Mouse (Mus musculus) spleen, adult 18-20 months (tissue): Measurements from ENCODE around the gene Gm26620.

Experiments used
- DNase-seq, 2 experiments: peaks; one replicate each; pipeline ENCODE4 v3.0.0; 2022; ENCODE audit warnings: mixed read lengths in 2 of 2

The Gm26620 gene

GRCm38 (mm10) chr1:170884978-170885561 lies at the start of gene Gm26620, which contains the start of gene Dusp12:
Gm26620 (plus strand) TSS chr1:170885065.
Dusp12 (minus strand) TSS chr1:170885540.
- peak; percentile 64 to 73 for DNase-seq

GRCm38 (mm10) chr1:170839685-170840084 lies 45.2 kb upstream of the Gm26620 start:
- no peak for DNase-seq

- no peak for DNase-seq
Observed at GRCm38 (mm10) chr1:170844380-170844779, 40.5 kb upstream of the Gm26620 start.

GRCm38 (mm10) chr1:170845448-170846307 lies 39.2 kb upstream of the Gm26620 start:
- no peak for DNase-seq

GRCm38 (mm10) chr1:170850007-170850406 lies 34.9 kb upstream of the Gm26620 start:
- DNase-seq, result no peak

DNA sequence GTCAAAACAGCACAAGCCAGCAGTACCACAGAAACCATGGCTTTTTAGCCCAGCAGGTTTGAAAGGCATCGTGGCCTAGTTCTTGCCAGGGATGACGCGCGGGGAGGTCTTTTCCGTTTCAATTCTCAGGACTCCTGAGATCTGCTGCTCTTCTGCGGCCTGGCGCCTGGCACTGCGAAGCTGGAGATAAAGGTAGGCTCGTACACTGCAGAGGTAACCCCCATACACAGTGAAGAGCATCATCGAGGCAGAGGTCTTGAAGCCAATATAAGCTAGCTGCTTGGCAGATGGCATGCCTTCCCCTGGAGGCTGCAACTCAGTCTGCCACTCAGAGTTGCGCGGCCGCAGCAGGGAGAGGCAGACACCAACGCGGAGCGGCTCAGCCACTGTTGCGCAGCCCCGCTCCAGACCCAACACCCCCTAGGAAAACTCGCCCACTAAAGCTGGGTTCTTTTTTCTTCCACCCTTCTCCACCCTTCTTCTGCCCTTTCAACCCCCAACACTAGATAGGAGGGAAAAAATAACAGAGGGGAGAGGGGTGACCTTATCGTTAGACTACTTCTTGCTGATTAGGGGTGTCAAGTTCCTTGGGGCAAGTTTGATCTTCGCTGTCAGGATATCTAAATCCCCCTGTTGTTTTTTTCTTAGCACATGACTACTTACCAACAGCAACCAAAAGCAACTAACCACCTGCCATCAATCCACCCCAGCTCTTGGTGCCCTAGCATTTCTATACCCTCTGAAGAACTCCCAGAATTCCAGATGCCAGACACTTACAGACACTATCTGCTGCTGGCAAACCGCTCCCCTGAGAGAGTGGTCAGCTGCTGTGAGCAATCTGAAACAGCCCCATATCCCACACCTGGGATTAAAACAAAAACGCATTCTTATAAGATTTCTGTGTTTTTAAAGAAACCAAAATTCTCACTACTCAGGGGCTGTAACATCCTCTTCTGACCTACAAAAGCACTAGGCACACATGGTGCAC lies 33.9 kb upstream of the Gm26620 start:
- DNase-seq, result no peak

GRCm38 (mm10) chr1:170853604-170854003 lies 31.3 kb upstream of the Gm26620 start:
- peak in 1 of 2 experiments; percentile 29 for DNase-seq

DNA sequence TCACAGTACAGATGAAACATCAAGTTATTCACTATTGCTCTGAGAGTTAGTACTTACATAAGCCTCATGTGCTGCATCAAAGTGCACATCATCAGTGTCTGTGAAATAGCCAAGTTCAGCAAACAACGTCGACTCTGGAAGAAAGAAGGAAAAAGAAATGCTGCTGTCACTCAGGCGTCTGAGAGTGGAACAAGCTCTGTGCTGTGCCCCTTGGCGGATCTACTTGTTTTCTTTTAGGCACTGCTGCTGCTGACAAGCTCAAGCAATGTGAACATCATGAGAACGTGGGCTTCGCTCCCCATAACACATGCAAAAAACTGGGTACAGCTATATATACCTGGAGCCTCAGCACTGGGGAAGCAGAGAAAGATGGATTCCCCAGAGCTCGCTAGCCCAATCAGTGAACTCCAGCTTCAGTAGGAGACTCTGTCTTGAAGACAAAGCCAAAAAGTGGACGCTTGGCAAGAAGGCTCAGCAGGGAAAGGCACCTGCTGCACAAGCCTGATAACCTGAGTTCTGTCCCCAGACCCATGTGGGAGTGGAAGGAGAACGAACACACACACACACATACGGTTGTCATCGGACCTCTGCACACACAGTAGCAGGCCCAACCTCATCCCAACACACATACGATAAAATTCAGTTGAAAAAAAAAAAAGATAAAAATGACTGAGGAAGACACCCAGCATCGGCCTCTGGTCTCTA lies 29.7 kb upstream of the Gm26620 start:
- no peak for DNase-seq

DNA sequence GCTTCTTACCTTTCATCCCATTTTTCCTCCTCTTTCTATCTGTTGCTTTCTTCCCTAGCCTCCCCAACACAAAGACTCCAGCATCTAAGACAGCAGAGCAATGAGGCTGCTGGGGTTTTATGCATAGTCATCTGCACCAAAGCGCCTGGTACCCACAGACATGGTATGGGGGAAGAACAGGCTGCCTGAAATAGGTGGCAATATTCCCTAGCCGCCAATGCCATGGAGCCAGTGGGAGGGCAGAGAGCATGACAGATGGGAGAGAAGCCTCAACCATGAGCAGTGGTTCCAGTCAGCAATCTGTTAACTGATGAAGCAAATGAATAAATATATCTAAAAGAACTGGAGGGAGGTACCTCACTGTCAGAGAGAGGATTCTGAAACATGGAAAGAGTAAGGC lies 27.5 kb upstream of the Gm26620 start:
- DNase-seq, result no peak

DNA sequence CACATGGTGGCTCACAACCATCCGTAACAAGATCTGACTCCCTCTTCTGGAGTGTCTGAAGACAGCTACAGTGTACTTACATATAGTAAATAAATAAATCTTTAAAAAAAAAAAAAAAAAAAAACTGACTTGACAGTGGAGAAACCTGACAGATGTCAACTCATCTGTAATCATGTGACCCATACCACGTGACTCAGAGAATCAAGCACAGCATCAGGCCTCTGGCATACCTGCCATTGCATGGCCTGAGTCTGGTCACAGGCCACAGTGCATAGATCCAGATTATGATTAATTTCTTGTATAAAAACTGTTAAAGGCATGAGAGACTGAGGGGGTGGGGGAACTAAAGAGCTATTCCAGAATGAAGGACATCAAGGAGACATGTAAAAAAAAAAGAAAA lies 26.0 kb upstream of the Gm26620 start:
- no peak for DNase-seq

DNA sequence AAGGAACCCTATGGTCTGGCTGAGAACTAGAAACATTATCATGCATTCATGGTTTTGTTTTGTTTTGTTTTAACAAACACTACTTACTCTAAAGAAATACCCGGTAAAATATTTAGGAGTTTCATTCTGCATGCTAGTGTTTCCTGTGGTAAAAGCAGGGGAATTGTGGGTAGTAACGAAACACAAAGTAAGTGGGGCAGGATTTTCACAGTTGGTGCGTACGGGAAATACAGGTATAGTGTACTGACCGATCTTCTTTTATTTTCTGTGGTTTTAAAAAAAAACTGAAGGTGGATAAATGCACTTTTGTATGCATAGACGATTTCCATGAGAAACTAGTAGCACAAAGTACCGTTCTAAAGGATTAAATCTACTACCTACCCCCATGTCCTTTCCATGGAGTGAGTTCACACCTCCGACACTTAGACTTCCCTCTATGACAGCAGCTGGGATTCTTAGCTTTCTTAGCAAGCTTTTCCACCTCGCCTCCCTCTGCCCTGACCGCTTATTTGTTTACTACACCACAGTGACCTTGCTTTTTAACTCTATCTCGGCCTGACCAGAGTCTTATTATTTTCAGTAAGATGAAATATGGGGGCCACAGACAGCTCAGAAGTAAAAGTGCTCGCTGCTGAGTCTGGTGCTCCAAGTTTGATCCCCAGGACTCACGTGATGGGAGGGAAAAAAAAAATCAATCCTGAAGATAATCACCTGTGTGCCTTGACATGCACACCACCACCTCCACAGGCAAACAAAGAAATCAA lies 23.0 kb upstream of the Gm26620 start:
- DNase-seq, result no peak

GRCm38 (mm10) chr1:170862435-170862717 lies 22.5 kb upstream of the Gm26620 start:
- no peak for DNase-seq

- no peak for DNase-seq
Observed at GRCm38 (mm10) chr1:170863033-170863432, 21.8 kb upstream of the Gm26620 start.

- DNase-seq, result no peak
Observed at GRCm38 (mm10) chr1:170864234-170864633, 20.6 kb upstream of the Gm26620 start.

DNA sequence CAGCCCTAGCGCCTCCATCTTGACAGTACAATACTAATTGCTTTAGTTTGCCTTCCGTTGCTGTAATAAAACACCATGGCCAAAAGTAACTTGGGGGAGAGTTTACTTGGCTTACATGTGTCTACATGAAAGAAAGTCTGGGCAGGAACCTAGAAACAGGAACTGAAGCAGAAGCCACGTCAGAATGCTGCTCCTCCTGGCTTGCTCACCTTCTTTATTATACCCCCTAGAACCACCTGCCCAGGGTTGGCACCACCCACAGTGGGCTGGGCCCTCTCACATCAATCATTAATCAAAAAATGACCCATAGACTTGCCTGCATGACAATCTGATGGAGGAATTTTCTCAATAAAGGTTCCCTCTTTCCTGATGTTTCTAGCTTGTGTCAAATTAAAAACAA lies 20.1 kb upstream of the Gm26620 start:
- DNase-seq, result no peak

- DNase-seq, result no peak
Observed at GRCm38 (mm10) chr1:170865406-170865805, 19.5 kb upstream of the Gm26620 start.

DNA sequence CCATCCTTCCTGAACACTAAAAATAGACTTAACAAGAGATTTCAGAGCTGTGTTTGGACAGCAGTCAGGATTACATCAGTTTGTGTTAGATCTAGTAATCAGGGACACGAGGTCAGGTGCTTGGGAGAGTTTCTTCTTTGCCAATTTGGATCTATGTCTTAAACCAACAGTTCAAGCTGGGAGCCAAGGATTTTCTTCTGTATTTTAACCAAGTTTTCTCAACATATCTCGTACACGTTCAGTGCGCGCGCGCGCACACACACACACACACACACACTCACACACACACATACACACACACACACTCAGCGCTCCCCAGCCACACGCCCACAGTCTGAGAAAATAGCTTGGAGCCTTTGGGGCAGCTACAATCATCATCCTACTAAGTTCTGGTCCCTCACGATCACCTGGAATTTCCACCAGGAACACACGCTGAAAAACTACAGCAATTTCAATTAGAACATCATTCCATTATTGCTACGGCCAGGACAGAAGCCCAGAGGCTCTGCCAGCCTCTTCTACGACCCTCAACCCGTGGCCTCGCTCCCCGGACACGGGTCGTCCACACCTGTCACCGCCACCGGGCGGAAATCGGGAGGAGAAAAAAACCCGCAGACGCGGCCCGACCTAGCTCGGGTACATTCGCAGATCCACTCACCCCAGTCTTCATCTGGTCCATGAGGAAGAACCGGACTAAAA lies 17.7 kb upstream of the Gm26620 start:
- DNase-seq, result no peak

DNA sequence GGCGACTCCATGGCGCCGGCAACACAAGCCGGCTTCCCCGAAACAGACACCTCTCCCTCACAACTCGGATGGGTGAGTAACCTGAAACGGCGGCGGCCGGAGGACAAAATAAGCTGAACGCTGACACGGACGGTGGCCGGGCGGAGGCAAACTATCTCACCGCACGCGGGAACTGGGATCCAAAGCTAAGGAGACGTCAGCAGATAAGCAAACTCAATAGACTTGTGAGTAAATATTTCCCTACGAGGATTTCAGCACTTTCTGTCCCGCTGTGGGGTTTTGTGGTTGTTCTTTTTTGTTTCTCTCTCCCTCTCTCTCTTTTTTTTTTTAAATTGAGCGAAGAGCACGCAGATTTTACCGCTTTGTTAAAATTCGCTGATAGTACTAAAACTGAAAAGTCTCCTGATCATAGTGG lies 17.2 kb upstream of the Gm26620 start, which contains the start of gene Atf6:
Atf6 (minus strand) TSS at position 81 of the 415 bp plus-strand sequence.
- peak; percentile 84 to 92 for DNase-seq

DNA sequence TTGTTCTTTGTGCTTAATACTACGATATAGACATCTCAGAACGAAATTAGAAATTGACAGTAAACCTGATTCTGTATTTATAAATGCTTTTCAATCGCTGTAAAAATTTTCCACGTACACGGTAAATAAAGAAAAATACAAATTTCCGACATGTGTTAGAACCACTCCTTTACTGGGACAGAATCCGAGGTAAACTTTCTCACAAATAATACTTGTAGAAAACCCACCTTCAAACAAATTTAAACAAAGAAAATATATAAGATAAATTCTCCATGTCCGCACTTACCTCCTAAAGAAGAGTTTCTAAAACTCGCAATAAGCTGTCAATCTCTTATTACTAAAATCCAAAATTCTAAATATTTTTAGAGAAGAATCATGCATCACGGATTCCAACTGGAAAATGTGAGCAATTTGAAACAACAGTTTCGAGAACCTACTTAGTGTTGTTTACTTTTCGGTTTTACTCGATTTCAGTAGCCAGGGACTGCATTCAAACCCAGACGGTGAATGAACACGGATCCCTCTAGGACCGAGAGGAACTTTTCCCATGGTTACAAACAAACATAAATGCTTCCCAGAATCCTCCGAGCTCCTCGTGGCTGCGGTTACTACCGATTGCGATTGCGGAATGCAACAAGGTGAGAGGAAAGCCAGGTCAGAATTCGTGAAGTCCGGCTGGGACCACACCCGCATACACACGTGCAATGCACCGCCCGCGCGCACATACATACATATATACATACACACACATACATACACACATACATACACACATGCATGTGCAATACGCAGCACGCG lies 16.6 kb upstream of the Gm26620 start:
- peak in 1 of 2 experiments; percentile 34 for DNase-seq

DNA sequence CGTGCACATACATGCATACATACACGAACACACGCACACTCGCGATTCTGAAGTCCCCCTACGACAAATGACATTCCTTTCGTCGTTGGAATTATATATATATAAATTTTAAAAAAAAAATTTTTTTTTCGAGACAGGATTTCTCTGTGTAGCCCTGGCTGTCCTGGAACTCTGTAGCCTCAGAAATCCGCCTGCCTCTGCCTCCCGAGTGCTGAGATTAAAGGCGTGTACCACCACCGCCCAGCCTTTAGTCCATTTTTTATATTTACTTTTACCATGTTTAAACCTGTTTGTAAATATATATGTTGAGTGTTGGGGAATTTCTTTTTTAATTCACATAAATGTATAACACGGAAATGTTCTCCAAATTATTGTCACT lies 16.0 kb upstream of the Gm26620 start:
- no peak for DNase-seq
